Mouse (Mus musculus) heart, postnatal 10 days (tissue): Measurements from ENCODE around the gene Nmrk2. TPM values are rescaled to one million over a fixed set of nuclear protein-coding genes. Genes with fewer than 3 reads are reported as not detected.
"Not testable (repeated sequence)": the region's sequence is repeated elsewhere in the genome, so short reads cannot be mapped to it uniquely, and the experiment has no call there.

ENCODE experiments used
- DNase-seq, 2 experiments: peaks; one replicate each; pipeline ENCODE4 v3.0.0; 2021
- intact Hi-C: fragments of 180-260 bp; cut with DNase I; formaldehyde crosslinking; loops from one replicate; pipeline ENCODE4 v1.15.1; 2025
- total RNA-seq, 2 experiments: library from RNA; stranded (reverse); gene quantifications; 2 replicates each; pipeline ENCODE4 v1.2.3; 2021

Nmrk2 gene
- total RNA-seq, 2 experiments from 2014 or later, result 11.6 to 16.5 TPM

GRCm38 (mm10) chr10:81217267-81217666 is 15.4 kb upstream of the Nmrk2 start:
- DNase-seq, result peak in 1 of 2 experiments; percentile 44
- intact Hi-C loops, result not testable (repeated sequence)

DNA sequence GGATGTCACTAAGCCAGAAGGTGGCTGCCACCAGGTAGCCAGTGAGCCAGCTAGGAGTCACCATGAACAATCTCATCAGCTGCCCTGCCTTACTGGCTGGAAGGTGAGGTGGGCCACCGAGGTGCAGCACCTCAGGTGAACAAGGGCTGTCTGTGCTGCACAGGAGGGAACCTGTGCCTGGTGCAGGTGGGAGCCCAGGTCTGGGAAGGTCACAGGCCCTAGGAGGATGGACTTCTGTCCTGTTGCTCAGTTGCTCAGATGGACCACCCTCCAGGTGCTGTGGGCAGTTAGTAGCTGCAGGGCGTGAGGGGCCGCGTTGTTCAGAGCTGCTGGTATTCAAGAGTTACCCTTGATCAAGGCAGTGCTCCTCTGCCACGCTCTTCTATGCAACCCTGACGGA is 15.0 kb upstream of the Nmrk2 start:
- no peak for DNase-seq
- intact Hi-C loops, result no loop called here

DNA sequence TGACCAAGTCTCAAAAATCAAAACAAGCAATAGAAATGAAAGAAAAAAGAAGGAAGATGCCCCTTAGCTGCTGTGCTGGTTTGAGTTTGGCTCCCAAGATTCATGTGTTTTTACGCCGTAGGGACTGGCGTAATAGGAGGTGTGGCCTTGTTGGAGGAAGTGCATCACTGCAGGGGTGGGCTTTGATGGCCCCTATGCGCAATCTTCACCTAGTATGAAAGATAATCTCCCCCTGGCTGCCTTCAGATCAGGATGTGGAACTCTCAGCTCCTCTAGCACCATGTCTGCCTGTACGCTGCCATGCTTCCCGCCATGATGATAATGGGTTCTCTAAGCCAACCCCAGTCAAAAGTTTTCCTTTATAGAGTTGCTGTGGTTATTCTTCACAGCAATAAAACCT is 14.4 kb upstream of the Nmrk2 start:
- intact Hi-C loops, result no loop called here
- DNase-seq, result no peak

- intact Hi-C loops, result no loop called here
- peak in 1 of 2 experiments; percentile 43 for DNase-seq
Observed at GRCm38 (mm10) chr10:81210154-81210553, 8.3 kb upstream of the Nmrk2 start.

DNA sequence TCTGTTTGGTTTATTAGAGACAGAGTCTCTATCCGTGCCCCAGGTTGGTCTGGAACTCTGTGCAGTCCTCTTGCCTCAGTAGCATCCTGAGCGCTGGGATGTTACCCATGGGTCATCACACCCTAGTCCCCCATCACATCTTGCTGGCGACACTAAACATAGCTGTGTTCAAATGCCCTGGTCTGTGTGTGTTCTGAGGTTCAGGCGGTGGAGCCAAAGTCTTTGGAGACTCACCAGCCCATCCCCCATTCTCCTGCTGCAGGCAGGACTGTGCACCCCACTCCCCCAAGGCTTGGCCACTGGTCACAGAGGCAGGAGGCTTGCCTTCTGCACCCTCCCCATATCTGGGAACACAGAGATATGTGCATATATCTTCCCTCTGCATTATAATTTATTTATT is 2.3 kb upstream of the Nmrk2 start:
- peak in 1 of 2 experiments; percentile 21 for DNase-seq
- intact Hi-C loops, result no loop called here

DNA sequence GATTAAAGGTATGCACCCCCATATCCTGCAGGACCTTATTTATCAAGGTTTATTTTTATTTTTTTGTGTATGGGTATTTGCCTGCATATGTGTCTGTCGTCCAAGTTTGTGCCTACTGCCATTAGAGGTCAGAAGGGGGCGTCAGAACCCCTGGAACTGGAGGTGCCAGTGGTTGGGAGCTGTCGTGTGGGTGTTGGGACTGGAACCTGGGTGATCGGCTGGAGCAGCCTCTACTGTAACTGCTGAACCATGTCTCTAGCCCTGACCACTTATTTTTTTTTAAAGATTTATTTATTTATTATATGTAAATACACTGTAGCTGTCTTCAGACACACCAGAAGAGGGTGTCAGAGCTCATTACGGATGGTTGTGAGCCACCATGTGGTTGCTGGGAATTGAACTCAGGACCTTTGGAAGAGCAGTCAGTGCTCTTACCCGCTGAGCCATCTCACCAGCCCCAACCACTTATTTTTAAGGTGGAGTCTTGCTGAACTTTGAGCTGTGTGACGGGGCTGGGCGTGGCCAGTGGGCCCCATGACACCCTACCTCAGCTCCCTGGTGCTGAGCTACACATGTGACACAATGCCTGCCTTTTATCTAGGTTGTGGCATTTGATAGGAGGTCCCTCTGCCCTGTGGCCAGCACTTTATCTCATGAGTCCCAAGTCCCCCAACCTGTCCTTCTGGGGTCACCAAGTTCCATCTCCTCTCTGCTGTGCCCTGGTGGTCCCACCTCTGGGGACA is 1.3 kb upstream of the Nmrk2 start:
- intact Hi-C loops, result no loop called here
- DNase-seq, result peak; percentile 38 to 48

DNA sequence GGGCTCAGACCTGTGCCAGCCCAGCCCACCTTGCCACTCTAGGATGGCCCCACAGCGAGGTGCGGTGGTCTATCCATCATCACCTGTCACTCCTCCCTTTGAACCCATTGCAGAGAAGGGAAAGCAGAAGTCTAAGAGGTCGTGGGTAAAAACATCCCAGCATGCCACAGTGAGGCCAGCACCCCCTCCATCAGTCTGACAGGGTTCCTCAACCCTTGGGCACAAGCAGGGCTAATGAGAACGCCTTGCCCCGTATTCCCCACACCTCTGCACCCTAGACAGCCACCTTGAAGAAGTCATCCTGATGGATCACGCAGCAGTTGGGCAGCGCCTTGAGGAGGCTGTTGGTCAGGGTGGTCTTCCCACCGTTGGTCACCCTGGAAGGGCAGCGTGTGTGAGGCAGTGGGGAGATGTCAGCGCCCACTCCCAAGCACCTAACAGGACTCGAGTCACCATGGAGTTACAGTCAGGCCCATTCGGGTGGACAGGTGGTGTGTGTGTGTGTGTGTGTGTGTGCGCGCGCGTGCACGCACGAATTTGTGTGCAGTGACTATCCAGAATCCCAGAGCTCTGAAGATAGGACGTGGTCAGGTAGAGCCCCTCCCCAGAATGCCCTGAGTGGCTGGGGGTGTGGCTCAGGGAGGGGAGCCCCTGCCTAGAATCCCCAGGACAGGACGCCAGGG is 1.1 kb downstream of the Nmrk2 start:
- peak; percentile 41 to 48 for DNase-seq
- intact Hi-C loops, result no loop called here

DNA sequence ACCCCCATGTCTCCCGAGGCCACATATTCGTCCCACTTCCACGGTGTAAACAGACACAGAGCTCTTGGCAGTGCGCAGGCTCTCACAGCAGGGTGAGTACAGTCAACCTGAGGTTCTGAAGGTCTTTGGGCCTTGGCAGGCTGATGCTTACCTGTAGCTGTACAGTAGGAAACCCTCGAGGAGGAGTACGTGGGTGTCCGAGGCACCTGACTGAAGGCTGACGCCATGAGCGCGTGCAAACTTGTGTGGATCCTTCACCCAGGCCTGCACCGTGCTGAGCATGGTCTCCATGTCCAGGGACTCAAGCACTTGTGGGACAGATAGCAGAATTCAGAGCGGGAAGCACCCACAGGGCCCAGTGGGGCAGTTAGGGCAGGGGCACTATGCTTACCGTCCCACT is 1.7 kb downstream of the Nmrk2 start:
- DNase-seq, result peak in 1 of 2 experiments; percentile 46
- intact Hi-C loops, result no loop called here

DNA sequence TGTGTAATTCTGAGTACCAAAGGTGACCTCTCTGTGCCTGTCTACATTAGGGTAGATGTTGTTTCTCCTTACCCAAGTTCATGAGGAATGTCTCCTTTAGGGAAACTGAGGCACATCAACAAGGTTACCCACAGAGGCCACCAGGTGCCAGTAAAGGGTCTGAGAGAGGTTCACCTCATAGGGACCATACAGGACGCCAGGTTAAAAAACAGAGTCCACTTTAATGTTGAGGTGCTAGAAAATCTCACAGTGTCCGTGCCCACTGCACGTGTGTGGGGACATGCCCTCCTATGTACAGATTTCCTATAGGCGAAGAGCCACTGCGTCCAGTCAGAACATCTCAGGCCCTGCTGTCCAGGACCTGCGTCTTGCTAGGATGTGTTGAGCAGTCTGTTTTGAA is 2.9 kb downstream of the Nmrk2 start:
- DNase-seq, result peak in 1 of 2 experiments; percentile 40
- intact Hi-C loops, result loop anchor here (1.0 to 5.0 kb wide), 2 partner anchors 19 to 248 kb away; no protein-coding TSS in a partner anchor

DNA sequence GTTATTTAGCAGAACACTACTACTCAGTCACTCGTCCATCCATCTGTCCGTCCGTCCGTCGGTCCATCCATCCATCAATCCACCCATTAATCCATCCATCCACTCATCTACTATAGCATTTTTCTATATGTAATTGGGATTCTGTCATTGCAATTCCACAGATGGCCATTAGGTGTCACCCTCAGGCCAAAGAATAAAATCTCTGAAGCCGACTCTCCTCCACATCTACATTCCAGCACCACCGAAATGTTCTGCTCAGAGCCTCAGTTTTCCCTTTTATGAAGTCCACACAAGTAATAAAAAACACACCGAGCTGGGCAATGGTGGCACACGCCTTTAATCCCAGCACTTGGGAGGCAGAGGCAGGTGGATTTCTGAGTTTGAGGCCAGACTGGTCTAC is 3.6 kb downstream of the Nmrk2 start:
- peak; percentile 79 to 82 for DNase-seq
- intact Hi-C loops, result loop anchor here (1.0 to 5.0 kb wide), 2 partner anchors 20 to 249 kb away; no protein-coding TSS in a partner anchor

DNA sequence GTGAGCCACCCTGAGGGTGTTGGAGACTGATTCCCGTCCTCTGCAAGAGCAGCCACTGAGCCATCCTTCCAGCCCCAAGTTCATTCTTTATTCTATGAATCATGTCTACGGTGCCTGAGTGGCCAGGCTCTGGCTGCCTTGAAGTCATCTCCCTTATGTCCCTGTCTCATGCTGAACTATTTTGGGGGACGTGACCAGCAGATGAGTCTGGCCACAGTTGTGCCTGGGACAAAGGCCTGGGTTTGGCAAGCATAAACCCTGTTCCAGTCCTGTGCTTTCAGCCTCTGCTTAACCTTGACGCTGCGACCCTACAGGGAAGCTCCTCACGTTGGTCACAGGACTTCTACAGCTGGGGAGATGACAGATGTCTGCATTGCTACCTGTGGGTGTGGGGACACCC is 4.5 kb downstream of the Nmrk2 start:
- peak; percentile 58 to 71 for DNase-seq
- intact Hi-C loops, result loop anchor here (5.0 kb wide), 1 partner anchor 250 kb away; no protein-coding TSS in a partner anchor

DNA sequence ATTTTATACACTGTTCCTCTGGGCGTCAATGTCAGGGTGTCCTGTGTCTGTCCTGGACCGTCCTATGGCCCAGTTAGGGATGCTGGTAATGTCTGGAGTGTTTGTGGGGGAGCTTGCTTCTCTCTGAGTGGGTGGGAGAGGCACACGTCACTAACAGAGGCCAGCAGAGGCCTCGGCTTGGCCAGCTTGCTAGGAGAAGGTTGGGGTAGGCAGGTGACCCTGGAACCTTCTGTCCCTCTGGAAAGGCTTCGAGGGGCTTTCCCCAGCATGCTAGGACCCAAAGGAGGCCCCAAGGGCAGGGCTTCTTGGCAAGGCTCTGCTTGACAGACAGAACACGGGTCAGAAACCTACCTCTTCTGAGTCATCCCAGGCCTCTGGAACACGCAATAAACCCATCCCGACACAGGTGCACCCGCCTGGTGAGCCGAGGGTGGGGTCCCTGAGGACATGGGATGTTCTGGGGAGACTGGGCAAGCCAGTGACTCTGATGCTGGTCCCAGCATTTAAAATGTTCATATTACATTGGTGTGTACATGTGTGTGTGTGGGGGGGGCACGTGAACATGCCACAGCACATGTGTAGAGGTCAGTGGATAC is 5.3 kb downstream of the Nmrk2 start:
- peak; percentile 68 to 71 for DNase-seq
- intact Hi-C loops, result loop anchor here (5.0 kb wide), 1 partner anchor 251 kb away; no protein-coding TSS in a partner anchor

GRCm38 (mm10) chr10:81195300-81195699 is 6.6 kb downstream of the Nmrk2 start:
- intact Hi-C loops, result loop anchor here (5.0 kb wide), 1 partner anchor 252 kb away; no protein-coding TSS in a partner anchor
- DNase-seq, result peak; percentile 32 to 55

DNA sequence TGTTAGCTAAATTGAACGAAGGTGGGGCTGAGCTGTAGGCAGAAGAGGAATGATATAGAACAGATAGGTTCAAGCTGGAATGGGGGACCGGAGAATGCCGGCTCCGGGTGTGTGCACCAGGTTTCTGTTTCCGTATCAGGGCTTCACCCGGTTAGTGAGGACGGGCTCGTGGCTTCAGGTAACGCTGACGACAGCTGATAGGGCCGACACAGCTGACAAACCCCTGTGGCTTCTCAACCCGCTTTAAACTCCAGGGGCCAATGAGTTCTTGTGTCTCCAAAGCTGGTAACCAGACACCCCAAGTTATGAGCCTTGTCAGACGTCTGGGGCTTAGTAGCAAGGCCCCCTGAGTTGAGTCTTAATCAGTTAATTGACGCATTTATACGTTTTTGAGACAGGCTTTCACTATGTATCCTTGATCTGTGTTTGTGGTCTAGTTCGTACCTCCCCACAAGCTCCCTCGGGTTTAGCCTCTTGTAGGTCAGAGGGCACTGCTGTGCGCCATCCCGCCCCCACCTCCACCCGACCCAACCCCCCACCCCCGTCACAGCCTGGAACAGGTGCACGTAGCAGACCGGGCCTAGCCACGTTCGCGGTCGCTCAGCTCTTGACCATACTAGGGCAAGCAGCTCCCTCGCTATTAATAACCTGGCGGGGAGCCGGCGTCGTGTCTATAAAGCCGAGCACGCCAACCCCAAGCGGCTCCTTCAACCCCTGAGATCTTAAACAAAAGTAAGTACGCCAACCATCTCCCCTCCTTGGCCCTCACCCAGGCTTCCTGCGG is 7.7 kb downstream of the Nmrk2 start:
- intact Hi-C loops, result no loop called here
- DNase-seq, result peak; percentile 82 to 83

DNA sequence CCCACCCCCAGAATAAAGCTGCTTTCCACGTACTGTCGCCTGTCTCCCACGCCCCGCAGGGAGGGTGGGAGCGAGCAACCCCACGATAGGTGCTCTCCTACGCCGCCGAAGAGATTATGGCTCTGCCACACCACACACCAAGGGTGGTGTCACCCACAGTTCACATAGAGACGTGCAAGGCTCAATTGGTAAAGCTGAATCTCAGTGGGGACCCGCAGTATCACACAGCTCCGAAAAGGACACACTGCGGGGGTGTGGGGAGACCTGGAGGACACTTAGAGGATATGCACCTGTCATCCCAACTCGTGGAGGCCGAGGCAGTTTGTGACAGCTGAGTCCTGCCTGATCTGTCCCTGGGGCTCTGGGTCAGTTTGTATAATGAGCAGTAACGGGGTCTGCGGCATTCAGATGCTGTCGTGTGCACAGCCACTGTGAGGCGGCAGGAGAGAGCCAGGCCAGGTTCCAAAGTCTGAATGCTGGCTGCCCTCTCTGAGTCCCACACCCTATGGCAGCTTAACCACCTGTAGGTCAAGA is 8.8 kb downstream of the Nmrk2 start:
- intact Hi-C loops, result no loop called here
- DNase-seq, result peak; percentile 66 to 76

DNA sequence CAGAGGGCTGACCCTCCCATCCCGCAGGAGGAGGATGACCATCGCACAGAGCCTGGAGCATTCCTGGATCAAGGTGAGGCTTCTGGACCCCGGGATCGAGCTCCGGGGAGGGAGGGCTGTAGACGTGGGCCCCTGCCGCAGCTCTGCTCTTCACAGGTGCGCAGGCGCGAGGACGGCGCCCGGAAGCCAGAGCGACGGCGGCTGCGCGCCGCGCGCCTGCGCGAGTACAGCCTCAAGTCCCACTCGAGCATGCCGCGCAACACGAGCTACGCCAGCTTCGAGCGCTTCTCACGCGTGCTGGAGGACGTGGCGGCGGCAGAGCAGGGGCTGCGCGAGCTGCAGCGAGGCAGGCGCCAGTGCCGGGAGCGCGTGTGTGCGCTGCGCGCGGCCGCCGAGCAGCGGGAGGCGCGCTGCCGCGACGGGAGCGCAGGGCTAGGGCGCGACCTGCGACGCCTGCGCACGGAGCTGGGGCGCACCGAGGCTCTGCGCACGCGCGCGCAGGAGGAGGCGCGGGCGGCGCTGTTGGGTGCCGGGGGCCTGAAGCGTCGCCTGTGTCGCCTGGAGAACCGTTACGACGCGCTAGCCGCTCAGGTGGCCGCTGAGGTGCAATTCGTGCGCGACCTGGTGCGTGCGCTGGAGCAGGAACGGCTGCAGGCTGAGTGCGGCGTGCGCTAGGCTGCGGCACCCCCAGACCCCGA is 9.4 kb downstream of the Nmrk2 start:
- DNase-seq, result peak; percentile 87 to 90
- intact Hi-C loops, result no loop called here

DNA sequence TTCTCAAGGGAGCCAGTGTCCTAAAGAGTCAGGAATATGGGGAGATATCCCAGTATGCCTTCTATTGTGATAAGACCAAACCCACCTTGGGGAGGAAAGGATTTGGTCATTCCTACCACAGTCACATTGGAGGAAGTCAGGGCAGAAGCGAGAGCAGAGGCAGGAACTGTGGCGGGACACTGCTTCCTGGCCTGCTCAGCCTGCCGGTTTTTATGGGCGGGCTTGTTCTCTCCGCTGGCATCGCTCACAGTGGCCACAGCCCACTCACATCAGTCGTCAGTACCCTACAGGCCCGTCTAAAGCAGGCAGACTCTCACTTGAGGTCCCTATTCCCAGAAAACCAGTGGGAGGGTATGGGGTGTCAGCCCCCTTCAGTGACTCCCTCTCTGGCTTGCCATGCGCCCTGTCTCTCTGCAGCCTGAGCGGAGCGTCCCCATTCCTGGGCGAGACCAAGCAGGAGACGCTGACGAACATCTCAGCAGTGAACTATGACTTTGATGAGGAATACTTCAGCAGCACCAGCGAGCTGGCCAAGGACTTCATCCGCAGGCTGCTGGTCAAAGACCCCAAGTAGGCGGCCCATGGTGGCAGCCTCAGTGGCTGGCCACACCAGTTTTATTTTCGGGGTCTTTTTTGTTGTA is 10.4 kb downstream of the Nmrk2 start:
- peak; percentile 33 to 47 for DNase-seq
- intact Hi-C loops, result no loop called here

DNA sequence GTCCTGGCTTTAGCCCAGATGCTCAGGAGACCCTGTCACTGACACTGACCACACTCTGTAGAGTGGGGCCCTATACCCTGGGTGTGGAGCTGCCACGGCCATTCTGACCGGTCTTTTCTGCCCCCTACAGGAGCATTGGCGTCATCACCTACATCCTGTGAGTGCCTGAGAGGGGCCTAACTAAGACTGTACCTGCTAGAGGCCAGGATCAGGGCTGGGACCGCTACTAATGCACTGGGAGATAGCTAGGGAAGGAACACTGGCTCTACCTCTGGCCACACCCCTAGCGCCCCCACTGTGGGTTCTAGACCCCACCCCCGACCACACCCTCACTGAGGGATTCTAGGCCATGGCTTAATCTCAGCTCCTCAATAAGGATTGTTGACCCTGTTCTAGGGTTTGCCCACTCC is 10.9 kb downstream of the Nmrk2 start:
- no peak for DNase-seq
- intact Hi-C loops, result no loop called here

- DNase-seq, result peak in 1 of 2 experiments; percentile 61
- intact Hi-C loops, result no loop called here
Observed at GRCm38 (mm10) chr10:81190236-81190911, 11.5 kb downstream of the Nmrk2 start.
